Mouse (Mus musculus) E14TG2a.4 (cell line): ENCODE data around the gene Amn1.
"Not testable (repeated sequence)": the region's sequence is repeated elsewhere in the genome, so short reads cannot be mapped to it uniquely, and the experiment has no call there.

Experiments used
- H3K27me3 ChIP-seq: 2 replicates; pipeline ENCODE4 v1.6.1; 2014; ENCODE audit warnings: low read length, control low read depth; ENCODE audit not compliant: insufficient read depth
- H3K36me3 ChIP-seq: 2 replicates; pipeline ENCODE4 v1.6.1; 2014; ENCODE audit warnings: low read length, control low read depth; ENCODE audit not compliant: insufficient read depth
- H3K4me1 ChIP-seq: replicated peaks from 2 replicates; pipeline ENCODE4 v1.6.1; 2014; ENCODE audit warnings: low read depth, low read length, control low read depth
- H3K4me3 ChIP-seq: replicated peaks from 2 replicates; pipeline ENCODE4 v1.5.1; 2014; ENCODE audit warnings: mild to moderate bottlenecking, low read length
- H3K9me3 ChIP-seq: 2 replicates; pipeline ENCODE4 v1.6.1; 2014; ENCODE audit warnings: low read length, control low read depth
- CTCF ChIP-seq: conservative IDR thresholded peaks from 2 replicates; pipeline ENCODE4 v1.5.1; 2014; ENCODE audit warnings: low read length
- NANOG ChIP-seq: IDR thresholded peaks from 2 replicates; pipeline ENCODE4 v1.6.1; 2014; ENCODE audit warnings: borderline replicate concordance, low read length, mixed read lengths
- POU5F1 ChIP-seq: IDR thresholded peaks from 2 replicates; pipeline ENCODE4 v1.6.1; 2014; ENCODE audit warnings: low read length, borderline replicate concordance

Amn1 gene

GRCm38 (mm10) chr6:149168436-149168835 lies 20.1 kb downstream of the Amn1 start:
- H3K27me3 ChIP-seq: no peaks in the 10 kb centered on the region
- TF ChIP-seq POU5F1 (no peak), NANOG (no peak), CTCF (no peak)
- no peaks in the 10 kb centered on the region for H3K9me3 ChIP-seq
- no peaks in the 10 kb centered on the region for H3K4me1 ChIP-seq
- peaks cover 22% of the 10 kb centered on the region for H3K36me3 ChIP-seq
- no peak overlapping the region for H3K4me3 ChIP-seq

GRCm38 (mm10) chr6:149167672-149168071 lies 20.8 kb downstream of the Amn1 start:
- Histone ChIP-seq H3K4me3 (no peak overlapping the region), H3K27me3 (no peaks in the 10 kb centered on the region)
- TF ChIP-seq CTCF (no peak), POU5F1 (no peak), NANOG (no peak)

GRCm38 (mm10) chr6:149167038-149167437 lies 21.5 kb downstream of the Amn1 start:
- H3K36me3 ChIP-seq: peaks cover 21% of the 10 kb centered on the region

More at GRCm38 (mm10) chr6:149167672-149168071, 20.8 kb downstream of the Amn1 start:
- peaks cover 21% of the 10 kb centered on the region for H3K36me3 ChIP-seq
- no peaks in the 10 kb centered on the region for H3K9me3 ChIP-seq
- H3K4me1 ChIP-seq: no peaks in the 10 kb centered on the region

GRCm38 (mm10) chr6:149155031-149155841 lies 33.3 kb downstream of the Amn1 start:
- H3K9me3 ChIP-seq: peaks cover 11% of the 10 kb centered on the region; the same call in 1 of the 2 replicates
- TF ChIP-seq NANOG (no peak), POU5F1 (no peak), CTCF (no peak)
- no peaks in the 10 kb centered on the region for H3K27me3 ChIP-seq
- peaks cover 20% of the 10 kb centered on the region for H3K36me3 ChIP-seq
- peaks cover 25% of the 10 kb centered on the region for H3K4me1 ChIP-seq
- no peak overlapping the region for H3K4me3 ChIP-seq

More at GRCm38 (mm10) chr6:149167038-149167437, 21.5 kb downstream of the Amn1 start:
- H3K4me1 ChIP-seq, H3K27me3 ChIP-seq, H3K9me3 ChIP-seq, H3K4me3 ChIP-seq: not testable (repeated sequence)

- no peak for TF ChIP-seq CTCF
- TF ChIP-seq NANOG: no peak
- TF ChIP-seq POU5F1: no peak
- no peak overlapping the region for H3K4me3 ChIP-seq
- peaks cover 11% of the 10 kb centered on the region; the same call in 1 of the 2 replicates for H3K9me3 ChIP-seq
- peaks cover 25% of the 10 kb centered on the region for H3K4me1 ChIP-seq
- peaks cover 29% of the 10 kb centered on the region for H3K36me3 ChIP-seq
- no peaks in the 10 kb centered on the region for H3K27me3 ChIP-seq
Measured at GRCm38 (mm10) chr6:149154116-149155030, 34.1 kb downstream of the Amn1 start.

- TF ChIP-seq POU5F1 (no peak), CTCF (no peak), NANOG (no peak)
- Histone ChIP-seq H3K4me3 (no peak overlapping the region), H3K4me1 (peaks cover 28% of the 10 kb centered on the region), H3K9me3 (peaks cover 11% of the 10 kb centered on the region; the same call in 1 of the 2 replicates), H3K36me3 (peaks cover 31% of the 10 kb centered on the region), H3K27me3 (no peaks in the 10 kb centered on the region)
Measured at GRCm38 (mm10) chr6:149153473-149154115, 34.9 kb downstream of the Amn1 start.

GRCm38 (mm10) chr6:149152119-149152518 lies 36.4 kb downstream of the Amn1 start:
- no peaks in the 10 kb centered on the region for H3K27me3 ChIP-seq
- H3K4me3 ChIP-seq: no peak overlapping the region
- H3K4me1 ChIP-seq: peaks cover 31% of the 10 kb centered on the region
- peaks cover 34% of the 10 kb centered on the region for H3K36me3 ChIP-seq
- TF ChIP-seq CTCF: no peak
- peaks cover 11% of the 10 kb centered on the region; the same call in 1 of the 2 replicates for H3K9me3 ChIP-seq

- peaks cover 62% of the 10 kb centered on the region for H3K36me3 ChIP-seq
- no peaks in the 10 kb centered on the region for H3K27me3 ChIP-seq
- no peak for TF ChIP-seq NANOG
- TF ChIP-seq CTCF: no peak
- no peak for TF ChIP-seq POU5F1
- H3K4me1 ChIP-seq: peaks cover 15% of the 10 kb centered on the region
- no peak overlapping the region for H3K4me3 ChIP-seq
- H3K9me3 ChIP-seq: peaks cover 11% of the 10 kb centered on the region; the same call in 1 of the 2 replicates
Measured at GRCm38 (mm10) chr6:149148436-149149229, 39.9 kb downstream of the Amn1 start.
